Mouse (Mus musculus): ENCODE measurements at regions not wholly inside any gene's neighbourhood (a gene's known extent, or its start where the extent isn't known, plus 50 kb on each side); places are given as distances from the start of the nearest gene placed in this dataset.

DNA sequence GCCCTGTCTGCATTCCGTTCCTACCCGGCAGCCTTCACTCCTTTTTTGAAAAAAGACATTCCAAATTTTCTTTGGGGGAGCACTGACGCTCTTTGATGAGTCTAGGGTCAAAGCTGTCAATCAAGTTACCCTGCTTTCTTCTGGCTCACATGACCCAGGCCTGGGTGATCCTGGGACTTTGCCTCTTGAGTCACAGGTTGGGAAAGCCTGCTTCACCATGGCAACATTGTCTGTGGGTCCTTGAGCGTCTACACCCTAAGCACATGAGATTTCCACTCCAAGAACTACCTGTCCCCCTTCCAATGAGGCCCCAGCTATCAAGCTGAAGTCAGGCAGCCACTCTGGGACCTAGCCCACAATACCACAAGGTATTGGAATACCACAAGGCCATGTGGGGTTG, 73.5 kb downstream of the Lsm3 start:
- no peak overlapping the region for H3K4me2 ChIP-seq (ENCODE audit: low read length)
- no peaks in the 10 kb centered on the region for H3K27me3 ChIP-seq (ENCODE audit: control insufficient read depth, insufficient read depth, low read depth, low read length)
- no peak overlapping the region for H3K9ac ChIP-seq (ENCODE audit: low read depth, low read length)
- no peaks in the 10 kb centered on the region for H3K36me3 ChIP-seq (ENCODE audit: control insufficient read depth, insufficient read depth, low read length)
- H3K9me3 ChIP-seq (replicated peaks; ENCODE audit: control insufficient read depth, low read length, poor library complexity, severe bottlenecking): no peaks in the 10 kb centered on the region
- 77% methylated on average over 4 of the region's 4 CpGs for WGBS
- no peak overlapping the region for H3K27ac ChIP-seq (ENCODE audit: low read length)
- no peak overlapping the region for H3K4me3 ChIP-seq (ENCODE audit: low read depth, low read length)
- no peak for ATAC-seq
- no peaks in the 10 kb centered on the region for H3K4me1 ChIP-seq (ENCODE audit: control insufficient read depth, insufficient read depth, low read length)

DNA sequence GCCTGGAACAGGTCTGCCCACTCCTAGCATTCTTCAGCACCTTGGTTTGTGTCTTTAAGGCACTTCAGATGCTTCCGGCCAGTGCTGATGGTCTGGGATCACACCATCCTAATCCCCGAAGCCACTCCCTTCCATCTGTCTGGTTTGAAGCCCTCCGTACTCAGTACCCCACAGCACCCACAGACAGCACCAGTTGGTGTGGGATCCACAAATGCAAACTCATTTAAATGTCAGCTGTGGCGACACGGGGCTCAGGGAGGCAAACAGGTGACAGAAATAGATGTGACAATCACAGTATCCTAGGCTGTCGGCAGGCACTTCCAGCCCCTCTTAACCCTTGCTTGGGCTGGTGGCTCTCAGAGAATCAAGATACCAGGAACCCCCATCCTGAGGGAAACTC, 74.7 kb downstream of the Lsm3 start:
- no peak for ATAC-seq
- H3K4me1 ChIP-seq (ENCODE audit: control insufficient read depth, insufficient read depth, low read length): no peaks in the 10 kb centered on the region
- H3K27ac ChIP-seq (ENCODE audit: low read length): no peak overlapping the region

DNA sequence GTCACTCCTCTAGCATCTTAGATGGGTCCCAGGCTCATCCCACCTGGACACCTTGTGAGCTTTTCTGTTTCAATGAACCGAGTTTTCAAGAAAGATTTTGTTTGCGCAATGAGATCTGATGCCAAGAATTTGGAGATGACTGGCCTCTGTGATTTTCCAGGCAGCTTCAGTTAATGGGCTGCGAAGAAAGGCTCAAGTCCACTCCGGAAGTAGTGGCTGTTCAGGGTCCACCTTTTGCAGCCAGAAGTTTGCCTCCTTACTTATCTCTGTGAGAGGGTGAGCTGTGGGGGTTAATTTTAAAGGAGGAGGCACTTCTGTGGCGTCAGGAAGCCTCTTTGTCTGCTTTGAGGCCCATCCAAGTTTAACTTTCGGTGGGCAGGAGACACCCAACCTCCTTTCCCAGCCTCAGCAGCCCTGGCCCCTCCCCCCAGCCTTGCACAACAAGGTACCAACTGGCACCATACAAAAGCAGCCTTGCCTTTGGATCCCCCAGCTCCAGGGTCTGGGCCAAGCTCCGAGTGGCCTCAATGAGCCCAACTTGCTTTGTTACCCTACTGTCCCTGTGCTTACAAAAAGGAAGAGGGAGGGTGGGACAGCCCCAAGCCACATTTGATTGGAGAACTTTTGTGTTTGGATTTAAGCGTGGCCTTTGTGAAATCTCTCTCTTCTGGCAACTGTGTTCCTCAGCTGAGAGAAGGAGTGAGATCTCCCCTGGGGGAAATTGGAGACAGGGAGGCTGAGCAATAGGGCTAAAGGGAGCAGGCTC, 75.3 kb downstream of the Lsm3 start:
- no peaks in the 10 kb centered on the region for H3K9me3 ChIP-seq (replicated peaks; ENCODE audit: control insufficient read depth, low read length, poor library complexity, severe bottlenecking)
- no peaks in the 10 kb centered on the region for H3K36me3 ChIP-seq (ENCODE audit: control insufficient read depth, insufficient read depth, low read length)
- WGBS: 48% methylated on average over 8 of the region's 8 CpGs
- no peak overlapping the region for H3K27ac ChIP-seq (ENCODE audit: low read length)
- ATAC-seq: peak; percentile 54; the same call in 1 of the 2 replicates
- H3K27me3 ChIP-seq (ENCODE audit: control insufficient read depth, insufficient read depth, low read depth, low read length): no peaks in the 10 kb centered on the region
- H3K9ac ChIP-seq (ENCODE audit: low read depth, low read length): no peak overlapping the region
- no peak overlapping the region for H3K4me3 ChIP-seq (ENCODE audit: low read depth, low read length)
- H3K4me2 ChIP-seq (ENCODE audit: low read length): no peak overlapping the region
- H3K4me1 ChIP-seq (ENCODE audit: control insufficient read depth, insufficient read depth, low read length): no peaks in the 10 kb centered on the region

More for the DNA sequence above, 74.7 kb downstream of the Lsm3 start:
- H3K4me2 ChIP-seq (ENCODE audit: low read length): no peak overlapping the region
- H3K9me3 ChIP-seq (replicated peaks; ENCODE audit: control insufficient read depth, low read length, poor library complexity, severe bottlenecking): no peaks in the 10 kb centered on the region
- no peak overlapping the region for H3K9ac ChIP-seq (ENCODE audit: low read depth, low read length)
- no peak overlapping the region for H3K4me3 ChIP-seq (ENCODE audit: low read depth, low read length)
- H3K36me3 ChIP-seq (ENCODE audit: control insufficient read depth, insufficient read depth, low read length): no peaks in the 10 kb centered on the region
- H3K27me3 ChIP-seq (ENCODE audit: control insufficient read depth, insufficient read depth, low read depth, low read length): no peaks in the 10 kb centered on the region
- WGBS: 32% methylated on average over 6 of the region's 6 CpGs

DNA sequence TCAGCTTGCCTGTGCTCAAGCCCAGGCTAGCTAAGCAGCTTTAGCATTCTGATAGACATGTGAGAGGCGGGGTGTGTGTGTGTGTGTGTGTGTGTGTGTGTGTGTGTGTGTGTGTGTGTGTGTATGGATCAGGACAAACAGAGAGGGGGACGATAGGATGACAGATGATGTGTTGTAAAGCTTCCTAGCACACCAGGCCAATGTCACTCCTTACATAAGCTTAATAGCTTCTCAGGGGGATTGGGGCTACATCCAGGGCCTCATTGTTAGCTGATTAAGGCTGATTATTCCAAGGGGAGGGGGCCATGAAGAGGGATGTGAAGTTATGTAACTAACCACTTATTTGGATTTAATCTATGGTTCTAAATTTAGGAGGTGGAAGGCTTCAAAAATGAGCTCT, 76.9 kb downstream of the Lsm3 start:
- WGBS: 47% methylated on average over 2 of the region's 2 CpGs
- Histone ChIP-seq H3K27me3 (ENCODE audit: control insufficient read depth, insufficient read depth, low read depth, low read length) (no peaks in the 10 kb centered on the region), H3K27ac (ENCODE audit: low read length) (no peak overlapping the region), H3K36me3 (ENCODE audit: control insufficient read depth, insufficient read depth, low read length) (no peaks in the 10 kb centered on the region), H3K9me3 (replicated peaks; ENCODE audit: control insufficient read depth, low read length, poor library complexity, severe bottlenecking) (no peaks in the 10 kb centered on the region), H3K4me3 (ENCODE audit: low read depth, low read length) (no peak overlapping the region), H3K4me1 (ENCODE audit: control insufficient read depth, insufficient read depth, low read length) (no peaks in the 10 kb centered on the region), H3K9ac (ENCODE audit: low read depth, low read length) (no peak overlapping the region), H3K4me2 (ENCODE audit: low read length) (no peak overlapping the region)
- no peak for ATAC-seq

DNA sequence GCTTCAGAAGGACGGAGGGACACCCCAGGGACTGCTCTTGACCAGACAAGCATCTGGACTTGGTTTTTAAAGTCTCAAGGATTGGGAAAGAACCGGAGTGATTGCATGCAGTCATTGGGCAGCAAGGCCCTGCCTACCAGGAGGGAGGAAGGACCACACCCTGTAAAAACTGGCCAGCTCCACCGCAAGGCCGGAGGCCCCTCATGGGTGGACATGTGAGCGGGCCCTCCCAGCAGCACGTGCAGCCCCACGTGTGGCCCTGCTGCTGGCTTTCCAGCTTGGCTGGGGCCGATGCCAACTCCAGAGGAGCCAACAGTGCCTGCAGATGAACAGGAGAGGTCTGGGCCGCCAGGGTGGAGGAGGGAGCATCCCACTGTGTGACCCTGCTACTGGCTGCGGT, 83.2 kb downstream of the Lsm3 start:
- Histone ChIP-seq H3K4me2 (ENCODE audit: low read length) (no peak overlapping the region), H3K36me3 (ENCODE audit: control insufficient read depth, insufficient read depth, low read length) (no peaks in the 10 kb centered on the region), H3K27ac (ENCODE audit: low read length) (no peak overlapping the region), H3K9ac (ENCODE audit: low read depth, low read length) (no peak overlapping the region), H3K9me3 (replicated peaks; ENCODE audit: control insufficient read depth, low read length, poor library complexity, severe bottlenecking) (no peaks in the 10 kb centered on the region), H3K4me1 (ENCODE audit: control insufficient read depth, insufficient read depth, low read length) (no peaks in the 10 kb centered on the region), H3K27me3 (ENCODE audit: control insufficient read depth, insufficient read depth, low read depth, low read length) (no peaks in the 10 kb centered on the region), H3K4me3 (ENCODE audit: low read depth, low read length) (no peak overlapping the region)
- 0 out of 2 replicates have a peak, but pooled peaks have one; percentile 25 for ATAC-seq
- 47% methylated on average over 10 of the region's 10 CpGs for WGBS

DNA sequence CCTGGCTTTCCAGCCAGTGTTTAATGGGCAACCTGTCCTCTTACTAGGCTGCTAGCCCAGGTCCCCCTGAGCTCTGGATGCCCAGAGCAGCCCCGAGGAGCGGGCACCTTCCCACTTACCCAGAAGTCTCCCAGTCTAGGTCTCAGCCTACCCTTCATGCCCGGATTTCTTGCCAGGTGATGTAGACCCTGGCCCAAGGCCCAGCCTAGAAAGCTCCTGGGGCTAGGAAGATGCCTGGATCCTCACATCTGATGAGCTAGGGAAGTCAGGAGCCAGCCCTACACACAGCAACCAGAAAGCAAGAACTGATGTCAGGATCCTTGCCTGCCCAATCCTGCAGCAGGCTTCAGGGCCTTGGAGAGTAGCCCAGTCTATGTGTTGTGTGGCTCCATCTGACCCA, 83.7 kb upstream of the Slc6a6 start:
- Histone ChIP-seq H3K27ac (ENCODE audit: low read length) (no peak overlapping the region), H3K4me2 (ENCODE audit: low read length) (no peak overlapping the region), H3K4me1 (ENCODE audit: control insufficient read depth, insufficient read depth, low read length) (no peaks in the 10 kb centered on the region), H3K9me3 (replicated peaks; ENCODE audit: control insufficient read depth, low read length, poor library complexity, severe bottlenecking) (no peaks in the 10 kb centered on the region), H3K4me3 (ENCODE audit: low read depth, low read length) (no peak overlapping the region), H3K9ac (ENCODE audit: low read depth, low read length) (no peak overlapping the region), H3K27me3 (ENCODE audit: control insufficient read depth, insufficient read depth, low read depth, low read length) (no peaks in the 10 kb centered on the region), H3K36me3 (ENCODE audit: control insufficient read depth, insufficient read depth, low read length) (no peaks in the 10 kb centered on the region)
- no peak for ATAC-seq
- 90% methylated on average over 3 of the region's 3 CpGs for WGBS

DNA sequence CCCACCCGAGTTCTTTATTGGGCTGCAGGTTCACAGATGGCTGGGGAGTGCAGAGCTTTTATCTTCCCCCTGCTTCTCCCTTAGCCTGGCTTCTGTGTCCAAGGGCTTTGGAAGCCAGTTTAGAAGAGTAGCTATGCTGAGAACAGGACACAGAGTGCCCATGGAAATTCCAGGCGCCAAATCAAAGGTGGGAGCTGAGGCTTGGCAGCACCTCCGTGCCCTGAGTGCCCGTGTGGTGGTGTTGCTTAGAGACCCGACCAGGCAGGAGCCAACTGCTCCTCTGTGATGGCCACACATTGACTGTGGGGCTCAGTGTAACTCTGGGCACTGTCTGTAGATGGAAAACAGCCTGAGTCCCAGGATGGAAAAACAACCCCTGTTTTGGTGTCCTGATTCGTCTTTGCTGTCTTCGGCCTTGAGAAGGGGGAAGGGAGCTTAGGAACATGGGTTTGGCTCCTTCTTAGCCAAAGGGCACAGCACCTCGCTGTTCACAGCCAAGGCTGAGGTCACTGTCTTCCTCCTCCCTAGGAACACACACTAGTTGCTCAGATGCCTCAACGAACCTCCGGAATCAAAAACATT, 77.1 kb upstream of the Slc6a6 start:
- Histone ChIP-seq H3K27me3 (ENCODE audit: control insufficient read depth, insufficient read depth, low read depth, low read length) (no peaks in the 10 kb centered on the region), H3K9me3 (replicated peaks; ENCODE audit: control insufficient read depth, low read length, poor library complexity, severe bottlenecking) (no peaks in the 10 kb centered on the region), H3K4me3 (ENCODE audit: low read depth, low read length) (no peak overlapping the region), H3K4me1 (ENCODE audit: control insufficient read depth, insufficient read depth, low read length) (no peaks in the 10 kb centered on the region), H3K27ac (ENCODE audit: low read length) (no peak overlapping the region), H3K9ac (ENCODE audit: low read depth, low read length) (no peak overlapping the region), H3K4me2 (ENCODE audit: low read length) (no peak overlapping the region), H3K36me3 (ENCODE audit: control insufficient read depth, insufficient read depth, low read length) (no peaks in the 10 kb centered on the region)
- 90% methylated on average over 10 of the region's 10 CpGs for WGBS
- ATAC-seq: no peak

DNA sequence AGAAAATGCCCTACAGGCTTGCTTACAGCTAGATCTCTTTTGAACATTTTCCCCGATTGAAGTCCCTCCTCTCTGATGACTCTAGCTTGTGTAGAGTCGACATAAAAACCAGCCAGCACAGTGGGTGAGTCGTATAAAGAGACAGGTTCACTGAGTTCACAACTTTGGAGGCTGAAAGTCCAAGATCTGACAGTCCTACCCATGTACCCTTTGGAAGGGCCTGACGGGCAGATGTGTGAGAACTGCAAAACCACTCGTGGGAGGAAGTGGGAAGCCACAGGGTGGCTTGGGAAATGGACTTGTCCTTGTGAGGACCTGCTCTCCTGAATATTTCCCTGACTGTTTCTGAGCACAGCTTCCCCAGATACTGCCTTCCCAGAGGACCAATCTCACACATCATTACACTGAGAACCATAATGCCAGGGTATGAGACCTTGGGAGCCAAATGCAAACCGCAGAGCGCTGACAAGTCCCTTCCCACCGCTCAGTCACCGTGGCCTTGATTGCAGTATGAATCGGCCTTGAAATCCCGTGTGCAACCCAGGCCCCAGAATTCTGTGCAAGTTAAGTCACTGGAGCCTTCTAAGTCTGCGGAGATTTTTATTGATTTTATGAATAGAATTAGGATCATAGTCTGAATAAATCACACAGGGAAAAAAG, 76.1 kb upstream of the Slc6a6 start:
- ATAC-seq: no peak
- no peaks in the 10 kb centered on the region for H3K4me1 ChIP-seq (ENCODE audit: control insufficient read depth, insufficient read depth, low read length)
- no peaks in the 10 kb centered on the region for H3K9me3 ChIP-seq (replicated peaks; ENCODE audit: control insufficient read depth, low read length, poor library complexity, severe bottlenecking)
- H3K4me3 ChIP-seq (ENCODE audit: low read depth, low read length): no peak overlapping the region
- no peak overlapping the region for H3K9ac ChIP-seq (ENCODE audit: low read depth, low read length)
- WGBS: 81% methylated on average over 12 of the region's 12 CpGs
- H3K36me3 ChIP-seq (ENCODE audit: control insufficient read depth, insufficient read depth, low read length): no peaks in the 10 kb centered on the region
- no peak overlapping the region for H3K27ac ChIP-seq (ENCODE audit: low read length)
- H3K4me2 ChIP-seq (ENCODE audit: low read length): no peak overlapping the region
- no peaks in the 10 kb centered on the region for H3K27me3 ChIP-seq (ENCODE audit: control insufficient read depth, insufficient read depth, low read depth, low read length)

DNA sequence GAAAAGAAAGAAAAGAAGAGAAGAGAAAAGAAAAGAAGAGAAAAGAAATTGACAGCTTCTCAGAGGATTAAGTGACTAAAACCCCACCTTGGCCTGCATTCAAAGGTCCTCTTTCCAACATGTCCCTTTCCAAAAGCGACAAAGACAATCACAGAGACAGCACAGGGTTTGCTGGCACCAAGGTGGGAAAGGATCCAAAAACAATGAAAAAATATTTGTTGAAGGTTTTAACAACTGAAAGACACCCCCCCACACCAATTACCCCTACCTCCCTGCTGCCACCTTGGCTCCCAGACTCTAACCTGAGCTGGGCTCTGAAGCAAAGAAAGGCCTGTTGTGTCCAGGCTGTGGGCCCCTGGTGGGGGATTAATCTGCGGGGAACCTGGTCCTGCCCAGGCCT, 74.2 kb upstream of the Slc6a6 start:
- Histone ChIP-seq H3K27ac (ENCODE audit: low read length) (no peak overlapping the region), H3K9me3 (replicated peaks; ENCODE audit: control insufficient read depth, low read length, poor library complexity, severe bottlenecking) (no peaks in the 10 kb centered on the region), H3K9ac (ENCODE audit: low read depth, low read length) (no peak overlapping the region), H3K36me3 (ENCODE audit: control insufficient read depth, insufficient read depth, low read length) (no peaks in the 10 kb centered on the region), H3K27me3 (ENCODE audit: control insufficient read depth, insufficient read depth, low read depth, low read length) (no peaks in the 10 kb centered on the region), H3K4me2 (ENCODE audit: low read length) (no peak overlapping the region), H3K4me1 (ENCODE audit: control insufficient read depth, insufficient read depth, low read length) (no peaks in the 10 kb centered on the region), H3K4me3 (ENCODE audit: low read depth, low read length) (no peak overlapping the region)
- WGBS: 9% methylated on average over 2 of the region's 2 CpGs
- no peak for ATAC-seq

All from midbrain, embryonic 16.5 days (tissue).